In the genomic region with DNA sequence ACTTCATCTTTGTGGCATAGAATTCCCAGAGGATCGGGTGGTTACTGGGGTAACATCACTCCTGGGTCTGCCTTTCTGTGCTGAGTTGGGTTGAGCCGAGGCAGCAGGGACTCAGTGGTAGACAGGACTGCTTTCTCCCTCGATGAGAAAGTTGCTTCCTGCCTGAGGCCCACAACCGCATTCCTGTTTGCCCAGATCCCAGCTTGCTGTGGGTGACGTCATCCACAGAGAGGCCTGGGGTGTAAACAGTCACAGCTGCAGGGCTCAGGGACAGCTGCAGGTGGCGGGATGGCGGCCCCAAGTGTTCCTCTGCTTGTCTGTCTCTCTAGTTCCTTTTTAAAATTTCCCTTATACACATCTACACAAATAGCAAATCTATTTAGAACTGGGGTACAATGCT, we compare ENCODE assay signal across 8 mouse cellular contexts. TPM values are rescaled to one million over a fixed set of nuclear protein-coding genes. Genes with fewer than 3 reads are reported as not detected.
DNase-seq lines count a peak whose midpoint lies in the region; ATAC-seq and TF ChIP-seq lines count a peak whose summit lies in the region.

No protein-coding gene starts in this region.

- DNase-seq in ovary, postnatal 36 days (ENCODE audit: low spot score) = peak; percentile 58
- no peak for DNase-seq in ovary, postnatal 14 days (ENCODE audit: low spot score)
- peak; percentile 57 for DNase-seq in embryo, embryonic 9.5 days (ENCODE audit: extremely low spot score)
- DNase-seq in heart, adult 18-20 months = peak; percentile 74 to 90
- peak; percentile 75 for DNase-seq in kidney, adult 2 months
- peak; percentile 69 for DNase-seq in liver

- no peaks in the 10 kb centered on the region for H3K27me3 ChIP-seq in kidney, adult 2 months (replicated peaks; ENCODE audit: control insufficient read depth, insufficient read depth, low read length)
- H3K27me3 ChIP-seq in midbrain, embryonic 15.5 days (replicated peaks) = no peaks in the 10 kb centered on the region
- H3K27me3 ChIP-seq in stomach, embryonic 14.5 days (ENCODE audit: control insufficient read depth, insufficient read depth, low read length) = no peaks in the 10 kb centered on the region

- H3K27ac ChIP-seq in kidney, adult 2 months (ENCODE audit: insufficient read depth, low read depth, low read length) = peak overlapping the region; percentile 14; the same call in 1 of the 2 replicates
- H3K27ac ChIP-seq in midbrain, embryonic 15.5 days = peak overlapping the region; percentile 72
- peak overlapping the region; percentile 87 for H3K27ac ChIP-seq in stomach, embryonic 14.5 days (ENCODE audit: low read length)

- H3K36me3 ChIP-seq in kidney, adult 2 months (ENCODE audit: control insufficient read depth, insufficient read depth, low read length) = no peaks in the 10 kb centered on the region
- no peaks in the 10 kb centered on the region for H3K36me3 ChIP-seq in midbrain, embryonic 15.5 days (replicated peaks)
- H3K36me3 ChIP-seq in stomach, embryonic 14.5 days (ENCODE audit: control insufficient read depth, insufficient read depth, low read length) = no peaks in the 10 kb centered on the region

- peak; percentile 23; the same call in 1 of the 2 replicates for TF ChIP-seq CTCF in kidney, adult 2 months (conservative IDR thresholded peaks at IDR 0.05; ENCODE audit: insufficient read depth, insufficient read length, low read depth, low read length)

- no peaks in the 10 kb centered on the region for H3K9me3 ChIP-seq in midbrain, embryonic 15.5 days
- no peaks in the 10 kb centered on the region for H3K9me3 ChIP-seq in stomach, embryonic 14.5 days (ENCODE audit: control insufficient read depth, low read depth, low read length)

- no peak overlapping the region for H3K4me3 ChIP-seq in kidney, adult 2 months (ENCODE audit: insufficient read depth, low read depth, low read length)
- no peak overlapping the region for H3K4me3 ChIP-seq in midbrain, embryonic 15.5 days
- H3K4me3 ChIP-seq in stomach, embryonic 14.5 days (ENCODE audit: low read depth, low read length) = no peak overlapping the region; the same call in 1 of the 2 replicates

- WGBS in kidney, adult 2 months = 11% methylated on average over 7 of the region's 7 CpGs
- WGBS in midbrain, embryonic 15.5 days = 2% methylated on average over 7 of the region's 7 CpGs
- 4% methylated on average over 7 of the region's 7 CpGs for WGBS in stomach, embryonic 14.5 days

- H3K4me2 ChIP-seq in midbrain, embryonic 15.5 days = peak overlapping the region; percentile 24
- peak overlapping the region; percentile 39 for H3K4me2 ChIP-seq in stomach, embryonic 14.5 days (replicated peaks; ENCODE audit: low read depth, low read length)

- no peak for TF ChIP-seq POLR2A in kidney, adult 2 months (IDR thresholded peaks at IDR 0.05; ENCODE audit: low read depth, low read length)

- H3K4me1 ChIP-seq in kidney, adult 2 months (ENCODE audit: control insufficient read depth, insufficient read depth, low read length) = peaks cover 36% of the 10 kb centered on the region
- peaks cover 64% of the 10 kb centered on the region for H3K4me1 ChIP-seq in midbrain, embryonic 15.5 days
- H3K4me1 ChIP-seq in stomach, embryonic 14.5 days (ENCODE audit: control insufficient read depth, insufficient read depth, low read length) = peaks cover 57% of the 10 kb centered on the region

- peak; percentile 37; the same call in 1 of the 2 replicates for ATAC-seq in midbrain, embryonic 15.5 days (replicated peaks)
- ATAC-seq in stomach, embryonic 14.5 days (ENCODE audit: insufficient number of reproducible peaks, insufficient read depth, low FRiP score, low read depth) = peak; percentile 79

- no peak overlapping the region for H3K9ac ChIP-seq in midbrain, embryonic 15.5 days
- 0 out of 2 replicates have a peak overlapping the region, but pooled peaks have one; percentile 6 for H3K9ac ChIP-seq in stomach, embryonic 14.5 days (replicated peaks; ENCODE audit: low read depth, low read length)

RNA-seq across cellular contexts. Expression of a gene that starts 16.9 kb away (rescaled TPM):
- 10 to 100 TPM; 83.5 to 86.2 TPM for total RNA-seq in heart, adult 18-20 months (2021)
- polyA plus RNA-seq in kidney, adult 2 months (2012; rRNA removed) = 42.5 and 43.5 TPM in 2 replicates
- 85.4 and 92.2 TPM in 2 replicates for polyA plus RNA-seq in midbrain, embryonic 15.5 days (2015; fragmentation: Nextera tagmentation; extraction: Ambion mirVana)
- 54.2 and 59.8 TPM in 2 replicates for polyA plus RNA-seq in stomach, embryonic 14.5 days (2014; fragmentation: Nextera tagmentation; extraction: Ambion mirVana)

Comparison
In these comparisons a context has a peak if more than half of its experiments do, and no peak if none do; other contexts are left out.
1. H3K27ac ChIP-seq: peak in every context shown above with its lines; median percentile 87 in stomach, embryonic 14.5 days; 72 in midbrain, embryonic 15.5 days; 14 in kidney, adult 2 months.